In genomic region chr5:43557436-43557835, GRCm38 (mm10) we compare ENCODE assay signal across 33 mouse cellular contexts. TPM values are rescaled to one million over a fixed set of nuclear protein-coding genes. Genes with fewer than 3 reads are reported as not detected.
A peak's percentile ranks its signal among the peaks of the same experiment; 100 is the strongest.
DNase-seq lines count a peak whose midpoint lies in the region; ATAC-seq lines count a peak whose summit lies in the region.
"Had no signal": no experiment of that assay in that cellular context is flagged by ENCODE, and none has a peak within 500 bp of the region (broad histone marks: within the 10 kb centered on the region; RNA-seq: fewer than 3 reads in every experiment).

No protein-coding gene starts in this region.

- intact Hi-C loops in heart, postnatal 10 days (cut with DNase I): no loop called here

- H3K9ac ChIP-seq in forebrain, embryonic 14.5 days (ENCODE audit: low read length): no peak overlapping the region
- no peak overlapping the region for H3K9ac ChIP-seq in forebrain, embryonic 15.5 days (replicated peaks)
- H3K9ac ChIP-seq: forebrain, embryonic 12.5 days; heart, embryonic 15.5 days; hindbrain, embryonic 12.5 days; intestine, embryonic 15.5 days; limb, embryonic 13.5 days; lung, embryonic 15.5 days; neural tube, embryonic 12.5 days had no signal

- peak; percentile 13 for DNase-seq in forebrain, embryonic 14.5 days (ENCODE audit: low spot score)
- DNase-seq in right cerebral cortex, adult 2 months (ENCODE audit: low spot score in 2 of 2): peak; percentile 5 to 8
- no peak for DNase-seq in right cerebral cortex, postnatal 14 days
- peak; percentile 22 to 58 for DNase-seq in layer of hippocampus, postnatal 14 days (ENCODE audit: low spot score in 2 of 2)
- DNase-seq in heart, postnatal 10 days: no peak
- no peak for DNase-seq in heart, adult 8-10 months (ENCODE audit: low spot score)
- DNase-seq: adrenal gland, adult 8-10 months; cerebellum, adult 18-20 months; cerebellum, postnatal 10 days; gastrocnemius, postnatal 10 days; heart, postnatal 36 days; kidney, adult 2 months; kidney, postnatal 36 days; lung, postnatal 36 days had no signal

- WGBS in forebrain, embryonic 14.5 days: 84% methylated on average over 5 of the region's 5 CpGs
- WGBS in forebrain, embryonic 15.5 days: 75% methylated on average over 5 of the region's 5 CpGs

- no peaks in the 10 kb centered on the region for H3K4me1 ChIP-seq in forebrain, embryonic 14.5 days (ENCODE audit: control insufficient read depth, insufficient read depth, low read length)
- H3K4me1 ChIP-seq in forebrain, embryonic 15.5 days: no peaks in the 10 kb centered on the region
- H3K4me1 ChIP-seq: forebrain, embryonic 12.5 days; heart, embryonic 10.5 days; hindbrain, embryonic 12.5 days; intestine, embryonic 15.5 days; neural tube, embryonic 12.5 days had no signal

- H3K4me2 ChIP-seq in forebrain, embryonic 14.5 days (ENCODE audit: low read length): no peak overlapping the region
- no peak overlapping the region for H3K4me2 ChIP-seq in forebrain, embryonic 15.5 days (replicated peaks)
- H3K4me2 ChIP-seq: forebrain, embryonic 12.5 days; heart, embryonic 15.5 days; hindbrain, embryonic 12.5 days; intestine, embryonic 15.5 days; limb, embryonic 13.5 days; liver, embryonic 11.5 days; lung, embryonic 15.5 days; midbrain, embryonic 11.5 days; neural tube, embryonic 12.5 days had no signal

- H3K36me3 ChIP-seq in forebrain, embryonic 14.5 days (ENCODE audit: control insufficient read depth, insufficient read depth, low read length): no peaks in the 10 kb centered on the region
- no peaks in the 10 kb centered on the region for H3K36me3 ChIP-seq in forebrain, embryonic 15.5 days
- H3K36me3 ChIP-seq: forebrain, embryonic 12.5 days; heart, embryonic 10.5 days; heart, embryonic 15.5 days; hindbrain, embryonic 12.5 days; intestine, embryonic 15.5 days; limb, embryonic 13.5 days; lung, embryonic 15.5 days; neural tube, embryonic 12.5 days had no signal

- H3K27me3 ChIP-seq in forebrain, embryonic 14.5 days (replicated peaks; ENCODE audit: control insufficient read depth, insufficient read depth, low read length): no peaks in the 10 kb centered on the region
- H3K27me3 ChIP-seq in forebrain, embryonic 15.5 days: no peaks in the 10 kb centered on the region
- H3K27me3 ChIP-seq: CH12.LX; forebrain, embryonic 12.5 days; heart, embryonic 15.5 days; hindbrain, embryonic 12.5 days; intestine, embryonic 15.5 days; limb, embryonic 13.5 days; lung, embryonic 15.5 days; neural tube, embryonic 12.5 days had no signal

- no peak overlapping the region for H3K27ac ChIP-seq in forebrain, embryonic 14.5 days (ENCODE audit: low read depth, low read length)
- H3K27ac ChIP-seq in forebrain, embryonic 15.5 days (replicated peaks): no peak overlapping the region
- H3K27ac ChIP-seq: forebrain, embryonic 12.5 days; heart, embryonic 10.5 days; heart, embryonic 15.5 days; hindbrain, embryonic 12.5 days; hindbrain, postnatal 0 days; intestine, embryonic 15.5 days; left cerebral cortex, adult 2 months; limb, embryonic 13.5 days; lung, embryonic 15.5 days; neural tube, embryonic 12.5 days had no signal

- H3K4me3 ChIP-seq in forebrain, embryonic 14.5 days (ENCODE audit: low read depth, low read length): no peak overlapping the region
- H3K4me3 ChIP-seq in forebrain, embryonic 15.5 days: no peak overlapping the region
- H3K4me3 ChIP-seq: erythroblast, embryonic 14.5 days; forebrain, embryonic 12.5 days; heart, embryonic 10.5 days; heart, embryonic 15.5 days; hindbrain, embryonic 12.5 days; intestine, embryonic 15.5 days; left cerebral cortex, adult 2 months; limb, embryonic 13.5 days; lung, embryonic 15.5 days; myocyte; neural tube, embryonic 12.5 days had no signal

- no peaks in the 10 kb centered on the region for H3K9me3 ChIP-seq in forebrain, embryonic 14.5 days (replicated peaks; ENCODE audit: control insufficient read depth, low read length)
- no peaks in the 10 kb centered on the region for H3K9me3 ChIP-seq in forebrain, embryonic 15.5 days
- H3K9me3 ChIP-seq: forebrain, embryonic 12.5 days; heart, embryonic 10.5 days; heart, embryonic 15.5 days; hindbrain, embryonic 12.5 days; intestine, embryonic 15.5 days; limb, embryonic 13.5 days; lung, embryonic 15.5 days; neural tube, embryonic 12.5 days had no signal

- no peak for ATAC-seq in forebrain, embryonic 14.5 days
- no peak; the same call in 1 of the 2 replicates for ATAC-seq in forebrain, embryonic 15.5 days (replicated peaks)
- ATAC-seq: hindbrain, postnatal 0 days; intestine, embryonic 15.5 days had no signal

RNA-seq across cellular contexts. Expression of gene C1qtnf7, which starts 42.1 kb away (rescaled TPM):
- 1.1 and 1.8 TPM in 2 replicates for polyA plus RNA-seq in forebrain, embryonic 14.5 days (2014; fragmentation: Nextera tagmentation; extraction: Ambion mirVana)
- 0.89 and 1.3 TPM in 2 replicates for polyA plus RNA-seq in forebrain, embryonic 15.5 days (2015; fragmentation: Nextera tagmentation; extraction: Ambion mirVana)
- total RNA-seq in layer of hippocampus, postnatal 14 days (2021): 1 to 10 TPM in 1 of 2 experiments, under 1 TPM in 1; 0.71 to 1.3 TPM
- total RNA-seq in heart, postnatal 10 days (2021): 10 to 100 TPM; 13.2 to 13.9 TPM
- 1 to 10 TPM; 5.7 to 8.5 (median 6.1) TPM for total RNA-seq in heart, adult 8-10 months (2022)
- total RNA-seq: CH12.LX; common myeloid progenitor, adult 5-6 weeks; ES-E14 had no signal
- polyA plus RNA-seq: C2C12; erythroblast, embryonic 14.5 days; myocyte had no signal

Comparison
In these comparisons a context has a peak if more than half of its experiments do, and no peak if none do; other contexts are left out.
1. DNase-seq: peak in forebrain, embryonic 14.5 days (single experiment), right cerebral cortex, adult 2 months (2 of 2) and layer of hippocampus, postnatal 14 days (2 of 2); none in right cerebral cortex, postnatal 14 days (single experiment), heart, postnatal 10 days (0 of 2) and heart, adult 8-10 months (single experiment).